Comparison of ENCODE assay signal across 17 mouse cellular contexts in genomic region chr9:25196746-25197145, GRCm38 (mm10). TPM values are rescaled to one million over a fixed set of nuclear protein-coding genes. Genes with fewer than 3 reads are reported as not detected.
DNase-seq lines count a peak whose midpoint lies in the region; ATAC-seq lines count a peak whose summit lies in the region.
"Had no signal": no experiment of that assay in that cellular context is flagged by ENCODE, and none has a peak within 500 bp of the region (broad histone marks: within the 10 kb centered on the region; RNA-seq: fewer than 3 reads in every experiment).

No protein-coding gene starts in this region.

- no peaks in the 10 kb centered on the region for H3K36me3 ChIP-seq in neural tube, embryonic 15.5 days

- H3K9me3 ChIP-seq in neural tube, embryonic 15.5 days (replicated peaks), result no peaks in the 10 kb centered on the region

- peak; percentile 93 for ATAC-seq in CD4-positive, CD25-positive, alpha-beta regulatory T cell, adult 4 months
- ATAC-seq in megakaryocyte-erythroid progenitor cell, adult 5-6 weeks (replicated peaks; ENCODE audit: low FRiP score, low TSS enrichment, poor library complexity, severe bottlenecking), result 0 out of 2 replicates have a peak, but pooled peaks have one; percentile 26
- ATAC-seq in neural tube, embryonic 15.5 days (ENCODE audit: low FRiP score), result no peak
- ATAC-seq: forebrain, postnatal 0 days had no signal

- H3K27me3 ChIP-seq in neural tube, embryonic 15.5 days (replicated peaks), result no peaks in the 10 kb centered on the region

- H3K4me3 ChIP-seq in neural tube, embryonic 15.5 days (replicated peaks), result no peak overlapping the region

- 86% methylated on average over 5 of the region's 5 CpGs for WGBS in neural tube, embryonic 15.5 days

- no peaks in the 10 kb centered on the region for H3K4me1 ChIP-seq in neural tube, embryonic 15.5 days

- DNase-seq in T-cell, adult 2 months (ENCODE audit: low spot score), result peak; percentile 81
- DNase-seq in thymus, postnatal 10 days (ENCODE audit: low spot score in 2 of 2), result peak; percentile 45 to 54
- no peak for DNase-seq in retina, postnatal 1 day
- no peak for DNase-seq in urinary bladder, postnatal 25 days (ENCODE audit: low spot score)
- DNase-seq: adrenal gland, postnatal 10 days; cerebellum, adult 9-11 months; forebrain, postnatal 0 days; gastrocnemius, postnatal 14 days; heart, postnatal 14 days; kidney, adult 18-20 months; kidney, postnatal 25 days; left cerebral cortex, postnatal 4 days had no signal

- no peak overlapping the region for H3K4me2 ChIP-seq in neural tube, embryonic 15.5 days
- H3K4me2 ChIP-seq: hindbrain, embryonic 14.5 days; liver, embryonic 11.5 days had no signal

- H3K27ac ChIP-seq in neural tube, embryonic 15.5 days (replicated peaks), result no peak overlapping the region
- H3K27ac ChIP-seq: hindbrain, embryonic 14.5 days had no signal

- H3K9ac ChIP-seq in neural tube, embryonic 15.5 days (replicated peaks), result no peak overlapping the region
- H3K9ac ChIP-seq: forebrain, postnatal 0 days; hindbrain, embryonic 14.5 days had no signal

RNA-seq across cellular contexts. Expression of gene Herpud2, which starts 45.1 kb away (rescaled TPM):
- polyA plus RNA-seq in CD4-positive, CD25-positive, alpha-beta regulatory T cell, adult 4 months (2017; shearing (Covaris generic)), result 10 to 100 TPM; 11.0 to 15.3 TPM
- 26.4 and 28.0 TPM in 2 replicates for total RNA-seq in megakaryocyte-erythroid progenitor cell, adult 5-6 weeks (2014; fragmentation: Nextera tagmentation)
- 12.6 and 13.9 TPM in 2 replicates for total RNA-seq in megakaryocyte-erythroid progenitor cell, adult 5-6 weeks (2017)
- 31.6 and 33.9 TPM in 2 replicates for polyA plus RNA-seq in neural tube, embryonic 15.5 days (2015; fragmentation: Nextera tagmentation; extraction: Ambion mirVana)

RNA-seq across cellular contexts. Expression of gene Sept7, which starts 55.5 kb away (rescaled TPM):
- polyA plus RNA-seq in CD4-positive, CD25-positive, alpha-beta regulatory T cell, adult 4 months (2017; shearing (Covaris generic)), result 100 to 1,000 TPM; 401 to 415 TPM
- total RNA-seq in megakaryocyte-erythroid progenitor cell, adult 5-6 weeks (2014; fragmentation: Nextera tagmentation), result 121 and 131 TPM in 2 replicates
- 283 and 354 TPM in 2 replicates for total RNA-seq in megakaryocyte-erythroid progenitor cell, adult 5-6 weeks (2017)
- polyA plus RNA-seq in neural tube, embryonic 15.5 days (2015; fragmentation: Nextera tagmentation; extraction: Ambion mirVana), result 260 and 265 TPM in 2 replicates

Comparison
In these comparisons a context has a peak if more than half of its experiments do, and no peak if none do; other contexts are left out.
1. DNase-seq: peak in T-cell, adult 2 months (single experiment) and thymus, postnatal 10 days (2 of 2); none in retina, postnatal 1 day (single experiment) and urinary bladder, postnatal 25 days (single experiment).